Mouse (Mus musculus) ovary, postnatal 14 days (tissue): ENCODE measurements at regions not wholly inside any gene's neighbourhood (a gene's known extent, or its start where the extent isn't known, plus 50 kb on each side); places are given as distances from the start of the nearest gene placed in this dataset.

Experiments
- DNase-seq: peaks from one replicate; pipeline ENCODE4 v3.0.0; 2022; ENCODE audit warnings: low spot score

GRCm38 (mm10) chr6:60217840-60218239 is 611.8 kb downstream of the Snca start:
- DNase-seq: no peak

GRCm38 (mm10) chr6:60201548-60201947 is 628.1 kb downstream of the Snca start:
- peak; percentile 2 for DNase-seq
